Mouse (Mus musculus) layer of hippocampus, postnatal 25 days (tissue): Measurements from ENCODE around the gene Cdk5rap2. TPM values are rescaled to one million over a fixed set of nuclear protein-coding genes. Genes with fewer than 3 reads are reported as not detected.

Experiments
- DNase-seq, 2 experiments: peaks; one replicate each; pipeline ENCODE4 v3.0.0; 2022; ENCODE audit warnings: mixed read lengths in 2 of 2, low spot score in 1 of 2; ENCODE audit errors: extremely low spot score in 1 of 2
- total RNA-seq, 2 experiments: library from RNA; stranded (reverse); gene quantifications; 2 replicates each; pipeline ENCODE4 v1.2.3; 2021

Gene Cdk5rap2
- 1 to 10 TPM; 8.5 to 9.9 TPM for total RNA-seq

DNA sequence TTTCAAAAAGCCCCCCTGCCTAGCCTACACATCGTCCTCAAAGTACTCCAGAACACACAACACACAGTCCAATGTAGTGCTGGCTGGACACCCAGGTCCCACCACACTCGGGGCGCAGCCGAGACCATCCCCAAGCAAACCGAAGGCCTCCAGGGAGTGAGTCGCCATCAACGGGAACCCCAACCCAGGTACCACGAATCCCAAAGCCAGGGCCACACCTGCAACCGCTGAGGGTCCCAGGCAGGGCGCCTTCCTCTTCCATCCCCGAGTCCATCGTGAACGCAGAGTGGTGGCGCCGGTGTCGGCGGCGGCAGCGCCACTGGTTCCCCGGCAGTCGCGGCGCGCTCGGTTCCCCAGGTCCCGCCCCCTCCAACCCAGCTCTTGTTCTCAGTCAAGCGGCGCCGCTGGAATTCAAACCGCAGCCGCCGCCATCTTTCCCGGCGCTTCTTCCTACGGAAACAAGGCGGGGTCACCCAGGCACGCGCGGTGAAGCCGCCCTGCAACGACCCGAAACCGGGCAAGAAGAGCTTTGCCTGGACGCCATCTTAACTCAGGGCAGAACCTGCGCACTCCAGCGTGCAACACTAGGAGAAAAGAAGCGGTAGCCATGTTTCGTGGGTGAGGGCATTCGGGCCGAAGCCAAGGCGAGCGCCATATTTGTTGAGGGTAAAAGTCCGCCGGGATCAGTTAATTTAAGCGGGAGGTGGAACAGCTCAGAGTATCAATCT is at the start of gene Cdk5rap2:
Gene Cdk5rap2, minus strand, starts transcription at position 450 of the 728 bp plus-strand sequence.
- peak; percentile 86 to 92 for DNase-seq

DNA sequence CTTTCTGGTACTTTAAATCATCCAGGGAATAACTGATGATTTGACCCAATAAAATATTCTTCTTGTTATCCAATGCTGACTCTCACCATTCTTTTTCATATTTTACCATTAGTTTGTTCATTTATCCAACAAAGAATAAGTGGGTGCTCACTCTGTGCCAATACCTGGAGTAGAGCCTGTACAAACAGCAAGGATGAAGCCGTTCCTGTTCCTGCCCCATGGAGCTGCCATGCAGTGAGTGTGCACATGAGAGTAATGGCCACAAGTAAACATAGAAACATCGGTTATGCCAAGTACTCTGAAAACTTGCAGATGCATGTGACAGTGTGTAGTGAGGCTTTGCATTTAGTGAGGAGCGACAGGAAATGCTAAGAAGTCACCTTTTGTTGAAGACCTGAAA is 41.9 kb upstream of the Cdk5rap2 start:
- DNase-seq = no peak

DNA sequence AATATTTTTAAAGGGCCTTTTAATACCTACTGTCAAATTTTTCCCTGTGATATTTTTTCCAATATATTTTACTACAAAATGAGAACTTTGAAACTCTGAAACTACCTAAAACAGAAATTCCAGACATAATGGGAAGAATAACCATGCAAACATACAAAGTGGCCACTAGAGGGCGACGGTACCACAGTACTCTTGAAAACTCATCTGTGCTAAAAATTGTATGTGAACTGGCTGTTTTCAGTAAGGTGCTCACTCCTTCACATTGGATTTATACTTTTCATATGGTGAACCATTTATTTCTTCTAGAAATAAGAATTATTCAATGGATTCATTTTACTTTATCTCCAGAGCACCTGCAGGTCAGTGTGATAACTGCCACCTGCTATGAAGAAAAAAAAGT is 41.5 kb upstream of the Cdk5rap2 start:
- peak in 1 of 2 experiments; percentile 53 for DNase-seq

DNA sequence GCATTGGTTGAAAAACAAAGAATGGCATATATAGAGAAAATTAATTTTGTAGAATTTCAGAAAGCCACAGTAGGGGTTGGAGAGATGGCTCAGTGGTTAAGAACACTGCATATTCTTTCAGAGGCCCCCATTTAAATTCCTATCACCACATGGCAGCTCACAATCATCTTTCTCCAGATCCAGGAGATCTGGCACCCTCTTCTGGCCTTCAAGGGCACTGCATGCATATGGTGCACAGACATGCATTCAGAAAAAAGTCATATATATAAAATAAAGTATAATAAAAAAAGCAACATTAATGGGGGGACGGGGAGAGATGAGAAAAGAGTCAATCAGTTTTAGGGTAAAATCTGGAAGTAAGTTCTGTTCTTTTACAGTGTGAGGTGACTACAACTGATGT is 39.4 kb upstream of the Cdk5rap2 start:
- DNase-seq = no peak

DNA sequence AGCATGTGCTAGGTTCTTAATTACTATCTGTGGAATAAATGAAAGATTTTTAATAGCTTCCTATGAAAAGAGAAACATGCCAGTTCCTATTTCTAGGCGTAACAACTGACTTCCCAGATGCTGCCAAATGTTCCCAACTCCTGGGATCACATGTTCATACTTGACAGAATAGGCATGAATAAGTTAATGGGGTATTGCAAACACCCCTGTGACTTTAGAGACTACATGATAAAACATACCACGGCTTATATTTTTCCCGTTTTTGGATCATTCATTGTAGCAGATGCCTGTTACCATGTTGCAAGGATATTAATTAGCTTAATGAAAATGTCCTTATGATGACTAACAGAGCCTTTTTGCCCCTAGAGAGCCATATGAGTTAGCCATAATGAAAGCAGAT is 36.5 kb upstream of the Cdk5rap2 start:
- DNase-seq = no peak

DNA sequence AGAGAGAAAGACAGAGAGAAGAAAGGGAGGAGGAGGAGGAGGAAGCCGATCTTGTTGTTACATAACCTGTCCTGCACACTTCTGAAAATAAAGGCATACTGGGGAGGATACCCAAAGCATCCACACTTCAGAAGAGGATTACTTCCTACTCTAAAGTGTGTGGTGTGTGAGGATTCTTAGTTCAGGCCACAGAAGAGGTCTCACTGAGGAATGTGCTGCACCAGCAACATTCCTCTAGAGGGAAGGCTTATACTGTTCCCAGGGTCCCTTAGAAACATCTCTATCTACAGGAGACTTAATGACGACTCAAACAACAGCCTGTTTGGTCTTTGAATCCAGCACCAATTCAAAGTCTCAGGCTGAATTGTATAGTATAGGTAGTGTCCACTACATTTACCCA is 10.0 kb upstream of the Cdk5rap2 start:
- DNase-seq = no peak

DNA sequence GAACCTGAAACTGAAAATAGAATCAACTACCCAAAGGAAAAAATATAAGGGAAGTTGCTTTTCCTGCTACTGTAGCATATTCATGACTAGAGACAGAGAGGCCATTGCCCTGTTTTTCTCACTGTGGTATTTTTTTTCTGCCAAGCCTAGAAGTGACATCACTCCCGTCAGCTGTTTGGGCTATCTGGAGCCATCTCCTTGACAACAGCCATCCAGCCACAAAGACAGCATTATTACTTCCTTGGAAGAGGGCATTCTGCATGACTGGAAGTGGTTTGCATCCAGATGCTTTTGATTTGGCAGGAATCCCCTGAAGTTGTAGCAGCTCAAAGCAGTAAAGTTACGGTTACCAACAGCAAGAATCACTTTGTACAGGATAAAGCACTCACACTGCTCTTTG is 1.9 kb upstream of the Cdk5rap2 start:
- DNase-seq = no peak

DNA sequence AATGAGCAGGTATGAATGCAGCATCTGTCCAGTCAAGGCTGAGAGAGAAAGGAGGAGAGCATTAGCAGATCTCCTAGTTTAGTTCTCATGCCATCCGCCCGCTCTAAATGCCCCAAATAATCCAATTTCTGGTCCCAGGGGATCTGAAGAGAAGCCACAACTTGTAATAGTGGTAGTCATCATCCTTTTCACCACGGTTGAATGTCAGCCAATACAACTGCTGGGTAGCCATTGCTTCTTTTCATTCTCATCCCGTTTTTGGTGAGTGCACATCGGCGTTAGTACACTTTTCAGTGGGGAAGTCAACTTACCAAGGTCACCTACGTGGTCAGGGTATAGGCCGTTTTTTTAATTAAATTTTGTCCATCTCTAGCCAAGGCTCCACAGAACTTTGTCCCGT is 787 bp downstream of the Cdk5rap2 start:
- DNase-seq = no peak

DNA sequence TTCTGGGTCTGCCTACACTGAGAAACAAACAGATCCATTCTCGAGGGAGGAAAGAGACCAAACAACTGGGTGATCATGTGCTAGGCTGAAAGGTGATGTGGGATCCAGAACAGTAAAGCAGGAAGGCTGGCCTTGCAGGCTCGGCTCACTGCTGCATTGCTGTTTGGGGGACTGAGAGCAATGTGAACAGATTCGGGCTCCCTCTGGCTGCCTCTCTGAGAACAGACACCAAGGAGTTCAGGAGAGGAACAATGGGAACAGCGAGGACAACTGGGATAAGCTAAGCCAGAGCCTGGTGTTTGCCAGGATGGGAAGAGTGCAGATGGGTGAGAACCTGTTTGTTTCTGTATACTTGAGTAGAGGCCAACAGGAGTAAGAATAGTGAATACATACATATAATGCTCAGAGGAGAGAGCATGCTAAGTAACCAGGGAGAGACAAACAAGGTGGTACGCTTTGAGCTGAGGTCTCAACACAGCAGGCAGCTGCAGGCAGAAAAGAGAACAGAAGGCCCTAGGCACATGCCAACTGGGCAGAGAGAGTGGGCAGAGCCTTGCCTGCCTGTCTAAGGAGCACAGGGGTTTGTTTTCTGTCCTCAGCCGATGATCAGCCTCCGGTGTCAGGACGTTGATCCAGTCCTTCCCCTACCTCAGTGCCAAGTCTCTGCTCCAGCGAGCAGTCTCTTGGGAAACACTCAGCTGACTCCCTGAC is 8.0 kb downstream of the Cdk5rap2 start:
- DNase-seq = peak; percentile 58 to 59

DNA sequence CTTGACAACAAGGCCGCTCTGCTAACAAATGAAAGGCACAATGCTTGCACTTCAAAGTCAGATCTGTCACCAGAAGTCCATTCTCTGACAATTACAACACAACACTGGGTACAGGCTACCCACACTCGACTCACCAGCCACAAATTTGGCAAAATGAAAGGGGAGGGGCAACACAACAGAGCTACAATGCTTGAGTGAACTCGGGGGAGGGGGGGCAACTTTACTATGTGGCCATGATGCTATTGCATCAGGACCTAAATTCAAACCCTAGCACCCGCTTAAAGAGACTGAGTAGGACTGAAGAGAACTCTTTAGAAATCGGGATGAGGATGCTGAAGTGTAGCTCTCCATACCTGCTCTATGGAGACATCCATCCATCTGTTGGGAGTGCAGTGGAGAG is 10.8 kb downstream of the Cdk5rap2 start:
- no peak for DNase-seq

DNA sequence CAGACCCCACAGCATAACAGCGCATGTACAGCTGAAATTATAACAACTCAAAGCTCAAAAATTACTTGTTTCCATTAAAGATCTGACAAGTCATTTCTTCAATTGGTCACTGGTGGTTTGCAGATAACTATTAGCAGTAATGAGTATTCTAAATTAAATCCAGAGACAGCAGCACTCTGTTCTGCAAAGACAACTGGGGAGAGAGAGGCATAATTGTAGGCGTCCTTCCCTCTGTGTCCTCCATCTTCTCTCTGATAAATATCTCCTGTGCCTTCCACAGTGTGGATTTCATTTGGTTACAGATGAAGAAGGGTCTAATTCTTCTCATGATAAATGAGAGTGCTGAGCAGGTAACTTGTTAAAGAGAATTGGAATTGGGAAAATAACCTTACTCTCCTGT is 11.2 kb downstream of the Cdk5rap2 start:
- no peak for DNase-seq

DNA sequence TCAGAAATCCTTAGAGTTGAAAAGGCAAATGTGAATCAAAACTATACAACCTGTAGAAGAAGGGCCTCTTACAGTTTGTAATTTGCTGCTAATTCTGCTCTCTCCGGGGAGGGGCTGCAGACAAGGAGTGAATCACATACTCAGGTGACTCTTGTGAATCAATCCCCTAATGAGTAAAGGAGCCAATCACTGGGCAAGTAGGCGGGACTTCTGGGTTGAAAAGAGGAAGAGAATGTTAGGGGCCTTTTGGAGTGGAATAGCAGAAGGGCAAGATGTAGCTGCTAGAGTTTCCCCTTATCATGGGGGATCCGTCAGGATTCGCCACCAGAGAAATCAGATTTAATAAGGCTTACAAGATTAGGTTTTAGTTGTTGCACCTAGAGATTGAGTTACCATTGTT is 12.2 kb downstream of the Cdk5rap2 start:
- DNase-seq = no peak

DNA sequence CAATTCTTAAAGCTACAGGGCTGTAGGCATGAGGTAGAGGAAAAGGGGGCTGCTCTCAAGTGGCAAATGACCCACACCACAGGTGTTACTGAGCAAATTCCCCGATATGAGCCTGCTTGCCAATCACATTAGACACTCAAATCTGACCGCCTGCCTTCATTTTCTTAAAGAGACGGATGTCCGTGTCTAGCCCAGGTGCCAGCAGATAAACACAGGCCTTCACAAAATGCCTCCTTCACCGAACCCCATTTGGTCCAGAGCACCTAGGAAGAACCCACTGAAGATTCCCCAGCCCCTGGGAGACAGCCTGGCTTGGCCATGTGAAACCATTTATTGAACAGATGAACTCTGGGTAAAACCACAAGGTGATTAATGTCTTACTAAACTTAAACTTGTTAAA is 13.5 kb downstream of the Cdk5rap2 start:
- no peak for DNase-seq

DNA sequence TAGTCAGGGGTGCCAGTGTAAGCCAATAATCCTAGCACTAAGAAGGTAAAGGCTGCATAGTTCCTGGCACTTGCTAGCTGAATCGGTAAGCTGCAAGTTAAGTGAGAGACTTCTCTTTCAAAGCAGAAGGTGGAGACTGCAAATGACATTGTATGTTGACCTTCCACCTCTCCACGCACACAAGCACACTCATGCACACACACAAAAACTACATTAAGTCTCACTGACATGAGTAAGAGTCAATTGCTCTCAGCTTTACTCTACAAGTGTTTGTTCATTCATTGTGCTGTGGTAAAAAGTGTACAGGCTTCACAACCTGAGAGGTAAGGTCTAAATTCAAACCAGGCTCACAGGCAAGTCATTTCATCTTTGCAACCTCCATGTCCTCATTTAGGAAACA is 15.5 kb downstream of the Cdk5rap2 start:
- no peak for DNase-seq

DNA sequence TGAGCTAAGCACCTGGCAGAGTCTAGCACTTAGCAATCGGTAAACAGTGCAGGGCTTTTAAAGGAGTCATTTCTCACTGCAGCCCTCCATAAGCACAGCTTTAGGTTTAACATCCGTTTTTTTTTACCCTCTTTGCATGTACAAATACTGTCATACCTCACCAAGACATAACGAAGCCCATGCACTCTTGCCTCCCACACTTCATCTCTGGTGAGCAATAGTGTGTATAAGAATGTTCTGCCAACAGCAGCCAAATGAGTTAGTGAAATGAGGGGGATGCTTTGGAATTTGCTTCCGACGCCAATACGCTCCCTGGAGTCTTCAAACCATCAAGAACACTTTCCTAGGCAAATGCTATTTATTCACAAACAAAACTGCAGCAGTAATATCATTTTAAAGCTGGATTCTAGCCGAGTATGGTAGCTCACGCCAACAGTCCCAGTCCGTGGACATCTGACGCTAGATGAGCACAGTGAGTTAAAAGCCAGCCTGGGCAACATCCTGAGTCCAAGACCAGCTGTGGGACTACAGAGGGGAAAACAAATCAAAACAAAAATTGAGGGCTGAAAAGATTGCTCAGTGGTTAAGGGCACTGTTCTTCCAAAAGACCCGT is 18.4 kb downstream of the Cdk5rap2 start:
- DNase-seq = no peak

DNA sequence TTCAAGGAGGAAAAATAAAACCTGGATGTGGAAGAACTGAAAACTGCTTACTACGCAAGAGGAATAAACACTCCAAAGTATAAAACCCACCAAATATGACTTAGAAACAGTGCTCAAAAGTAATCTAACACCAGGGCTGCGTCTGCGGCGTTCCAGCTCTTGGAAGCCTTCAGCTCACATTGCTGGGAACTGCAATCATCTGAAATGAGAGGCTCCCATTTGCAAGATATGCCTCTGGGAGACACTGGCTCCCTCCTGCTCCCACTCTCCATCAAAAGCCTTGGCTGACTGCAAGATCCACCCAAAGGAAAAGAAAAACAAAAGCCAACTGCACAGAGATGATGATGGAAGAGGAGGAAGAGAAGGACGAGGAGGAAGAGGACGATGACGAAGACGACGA is 19.2 kb downstream of the Cdk5rap2 start:
- no peak for DNase-seq

DNA sequence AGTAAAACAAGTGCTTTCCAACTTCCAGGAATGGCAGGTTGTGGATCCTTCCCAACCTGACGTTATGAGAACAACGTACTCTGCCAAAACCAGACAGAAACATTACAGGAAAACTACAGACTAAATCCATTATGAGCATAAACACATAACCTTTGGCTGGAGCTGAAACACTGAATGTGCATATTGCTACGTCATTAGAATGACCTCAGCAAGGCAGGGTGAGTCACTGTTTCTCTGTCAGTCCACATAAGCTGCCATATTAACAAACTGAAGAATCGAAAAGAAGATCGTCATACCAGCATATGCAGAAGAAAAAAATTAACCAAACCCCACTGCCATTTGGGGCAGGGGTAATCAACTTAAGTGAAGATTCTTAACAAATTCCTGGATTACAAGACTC is 24.0 kb downstream of the Cdk5rap2 start:
- DNase-seq = no peak

DNA sequence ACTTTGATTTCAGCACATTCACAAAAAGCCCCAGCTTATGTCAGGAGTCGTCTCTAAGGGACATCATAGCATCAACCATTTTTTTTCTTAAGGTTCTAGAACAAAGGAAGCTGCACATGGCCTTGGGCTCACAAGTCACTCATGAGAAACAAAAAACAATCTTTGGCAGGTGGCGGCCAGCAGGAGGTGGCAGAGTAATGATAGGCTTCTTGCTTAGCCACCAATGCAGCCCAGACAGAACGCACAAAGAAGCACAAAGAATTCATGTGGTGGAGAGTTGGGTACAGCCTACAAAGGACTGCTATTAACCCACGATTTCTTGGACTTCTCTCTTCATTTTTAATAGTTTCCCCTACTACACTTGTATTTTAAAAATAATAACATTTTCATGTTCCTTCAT is 32.9 kb downstream of the Cdk5rap2 start:
- DNase-seq = no peak

DNA sequence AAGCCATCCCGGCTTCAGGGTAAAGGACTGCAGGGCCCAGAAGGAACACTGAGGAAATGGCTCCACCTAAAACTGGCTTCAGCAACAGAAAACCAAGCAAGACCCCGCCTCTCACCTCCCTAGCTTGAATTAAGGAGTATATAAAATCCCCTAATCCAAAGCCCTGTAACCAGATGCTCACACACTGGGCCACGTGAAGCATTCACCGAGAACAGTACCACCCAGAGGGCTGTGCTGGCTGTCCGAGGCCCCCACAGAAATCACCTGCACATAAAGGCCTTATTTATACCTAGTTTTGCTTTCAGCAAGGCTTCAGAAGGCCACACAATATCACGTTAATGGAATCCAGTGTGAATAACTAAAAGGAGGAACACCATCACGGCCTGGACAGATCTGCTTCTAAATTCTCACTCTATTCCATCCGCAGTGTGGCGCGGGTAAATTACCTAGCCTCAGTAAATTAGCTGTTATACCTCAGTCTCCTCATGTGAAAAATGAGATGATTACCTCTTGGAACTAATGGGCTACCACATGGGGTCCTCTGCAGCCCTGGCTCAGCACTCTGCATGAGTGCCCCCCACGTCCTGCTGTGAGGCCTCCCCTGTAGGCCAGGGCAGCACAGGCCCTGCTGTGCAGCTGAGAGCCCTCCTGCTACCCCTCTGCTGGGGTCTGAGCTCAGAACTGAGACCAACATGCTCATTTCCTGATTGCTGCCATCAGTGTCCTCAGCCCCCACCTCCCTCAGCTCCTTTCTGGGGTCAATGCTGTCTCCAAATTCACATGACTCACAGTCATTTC is 45.0 kb downstream of the Cdk5rap2 start:
- no peak for DNase-seq

DNA sequence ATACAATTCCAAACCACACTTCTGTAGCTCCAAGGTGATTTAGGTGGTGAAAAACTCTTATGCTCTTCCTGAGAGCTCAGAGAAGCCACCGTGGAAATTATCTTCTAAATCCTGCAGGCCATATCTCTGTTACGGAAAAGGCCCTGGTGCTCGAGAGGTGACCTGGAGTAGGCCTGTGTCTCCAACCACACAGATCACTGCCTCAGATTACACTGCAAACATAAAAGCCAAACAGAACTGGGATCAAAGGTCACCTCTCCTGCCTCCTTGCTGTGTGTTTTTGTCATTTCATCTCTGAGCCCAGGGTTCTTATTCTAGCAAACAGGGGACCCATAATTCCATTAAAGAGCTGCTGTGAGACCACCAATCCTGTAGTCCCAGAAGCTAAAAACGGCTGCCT is 48.9 kb downstream of the Cdk5rap2 start:
- no peak for DNase-seq
